Mouse (Mus musculus): ENCODE measurements at regions not wholly inside any gene's neighbourhood (a gene's known extent, or its start where the extent isn't known, plus 50 kb on each side); places are given as distances from the start of the nearest gene placed in this dataset.
"Not testable (repeated sequence)": the region's sequence is repeated elsewhere in the genome, so short reads cannot be mapped to it uniquely, and the experiment has no call there.

DNA sequence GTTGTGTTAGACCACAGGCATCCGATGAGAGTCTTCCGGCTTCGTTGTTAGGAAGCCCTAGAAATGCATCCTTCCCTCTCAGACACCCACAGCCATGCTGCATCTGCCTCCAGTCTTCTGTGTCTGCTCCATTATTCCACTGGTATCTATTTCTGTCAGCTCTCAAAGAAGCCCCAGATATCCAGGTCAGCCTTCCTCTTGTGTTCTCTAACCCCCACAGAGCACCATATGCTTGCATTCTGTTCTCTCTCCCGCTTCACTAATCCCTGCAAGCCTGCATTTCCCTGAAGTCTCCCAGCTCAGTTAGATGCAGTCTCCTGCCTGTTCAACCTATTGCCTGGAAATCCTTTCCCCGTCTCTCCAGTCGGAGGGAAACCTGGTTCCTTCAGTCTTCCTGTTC lies 53.6 kb upstream of the Wdfy3 start:
- no peak for DNase-seq (ENCODE audit: low read depth, low spot score)

DNA sequence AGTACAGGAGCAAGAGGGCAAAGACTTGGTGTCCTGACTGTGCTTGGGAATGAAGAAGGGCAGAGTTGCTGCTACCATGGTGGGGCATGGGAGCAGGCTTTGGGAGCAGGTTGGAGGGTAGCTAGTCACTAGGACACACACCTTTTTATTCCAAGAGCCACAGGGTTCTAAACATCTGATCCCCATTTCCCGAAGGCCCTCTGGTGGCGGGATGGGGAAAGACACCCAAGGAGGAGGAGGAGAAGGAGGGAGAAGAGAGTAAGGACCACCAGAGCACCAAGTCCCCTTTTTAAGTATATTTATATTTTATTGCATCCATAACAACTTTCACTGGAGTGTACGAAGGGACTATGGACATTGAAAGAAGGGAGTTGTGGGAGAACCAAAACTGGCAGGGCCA lies 57.0 kb upstream of the Wdfy3 start:
- peak; percentile 41 for DNase-seq (ENCODE audit: low read depth, low spot score)

DNA sequence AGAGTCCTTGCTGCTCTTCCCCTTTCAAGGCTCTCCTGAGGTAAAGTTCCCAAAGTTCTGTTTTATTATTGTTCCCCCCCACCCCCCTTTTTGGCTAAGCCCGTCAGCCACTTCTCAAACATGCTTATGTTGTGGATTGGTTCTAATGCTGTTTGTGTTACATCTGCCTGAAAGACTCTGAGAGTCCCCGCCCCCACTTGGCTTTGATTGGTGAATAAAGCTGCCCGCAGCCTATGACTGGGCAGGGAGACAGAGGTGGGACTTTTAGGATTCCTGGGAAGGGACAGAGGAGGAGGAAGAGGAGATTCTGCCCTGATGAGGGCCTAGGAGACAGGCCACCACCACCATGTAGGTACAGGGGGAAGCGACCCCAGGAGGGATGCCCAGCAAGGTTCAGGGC lies 78.3 kb upstream of the Wdfy3 start:
- DNase-seq (ENCODE audit: low read depth, low spot score) = peak; percentile 52

DNA sequence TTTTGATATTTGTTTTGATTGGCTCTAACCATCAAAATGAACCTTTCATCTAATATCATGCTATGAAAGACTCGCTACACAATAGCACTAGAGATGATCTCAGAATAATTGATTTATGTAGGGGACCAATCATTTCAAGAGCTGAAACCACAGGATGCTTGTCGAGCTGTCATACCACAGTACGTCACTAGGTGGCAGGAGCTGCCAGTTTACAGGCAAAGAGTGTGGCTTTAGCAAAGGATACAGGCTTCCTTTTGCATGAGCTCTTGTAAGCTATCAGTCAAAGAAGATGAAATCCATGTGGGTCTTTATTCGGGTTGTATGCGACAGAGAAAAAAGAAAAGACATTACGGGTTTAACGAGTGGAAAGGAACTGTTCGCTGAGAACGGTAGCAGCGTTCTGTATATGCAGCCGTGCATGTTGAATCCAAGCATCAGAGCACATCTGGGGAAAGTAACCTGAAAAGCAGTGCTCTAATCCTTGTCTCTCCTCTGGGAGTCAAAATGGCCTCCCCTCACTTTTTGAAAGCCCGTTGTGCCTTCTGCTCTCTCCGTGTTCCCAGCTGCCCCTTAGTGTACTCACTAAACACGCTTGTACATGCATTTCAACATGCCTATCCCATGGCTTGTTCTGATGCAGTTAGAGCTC lies 79.9 kb upstream of the Wdfy3 start:
- peak; percentile 88 for DNase-seq (ENCODE audit: low read depth, low spot score)

DNA sequence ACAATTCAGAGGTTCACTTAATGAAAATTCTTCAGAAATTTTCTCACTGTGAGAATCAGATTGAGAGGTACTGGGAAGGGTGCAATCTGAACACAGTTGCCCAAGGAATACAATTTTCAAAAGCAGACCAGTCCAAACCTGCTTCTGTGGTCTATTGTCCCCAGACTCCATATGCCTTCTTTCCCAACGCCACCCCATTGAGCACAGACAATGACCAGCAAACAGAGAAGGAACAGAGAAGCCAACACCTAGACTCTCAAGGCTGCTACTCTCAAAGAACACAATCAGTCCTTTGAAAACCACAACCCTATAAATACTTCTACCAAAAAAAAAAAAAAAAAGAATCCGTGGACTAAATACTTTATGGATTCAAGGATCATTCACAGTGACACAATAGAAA lies 89.9 kb upstream of the Wdfy3 start:
- DNase-seq (ENCODE audit: low read depth, low spot score) = no peak

DNA sequence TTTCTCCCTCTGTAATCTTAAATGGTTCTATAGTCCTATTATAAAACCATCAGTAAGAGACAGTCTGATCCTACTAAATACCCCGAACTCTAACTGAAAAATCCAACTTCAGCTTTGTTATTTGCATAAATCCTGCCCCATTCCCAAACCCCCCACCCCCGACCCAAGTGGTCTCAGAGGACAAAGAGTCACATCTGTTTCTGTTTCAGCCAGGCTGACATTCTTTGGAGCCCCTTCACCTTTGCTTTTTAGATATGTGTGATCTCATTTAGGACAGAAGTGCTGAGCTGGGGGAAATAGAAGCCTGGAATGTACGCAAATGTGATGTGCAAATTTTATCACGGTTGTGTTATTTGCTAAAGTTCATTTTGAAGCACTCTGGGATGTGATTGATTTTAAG lies 98.3 kb upstream of the Wdfy3 start:
- DNase-seq (ENCODE audit: low read depth, low spot score) = no peak

DNA sequence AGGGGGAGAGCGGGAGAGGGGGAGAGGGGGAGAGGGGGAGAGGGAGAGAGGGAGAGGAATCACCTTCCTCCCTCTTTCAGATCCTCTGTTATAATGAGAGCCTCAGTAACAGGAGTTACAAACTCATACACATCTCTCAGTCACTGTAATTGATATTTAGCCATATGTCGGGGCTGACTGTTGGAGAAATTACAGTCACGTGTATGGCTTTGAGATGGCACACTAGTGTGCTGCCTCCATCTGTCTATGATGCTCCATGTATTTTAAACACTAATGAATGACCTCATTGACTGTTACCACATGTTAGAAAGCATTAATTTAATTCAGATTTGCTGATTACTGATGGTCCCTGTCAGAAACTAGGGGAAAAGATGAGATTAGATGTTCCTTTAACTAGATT lies 102.1 kb upstream of the Wdfy3 start:
- no peak for DNase-seq (ENCODE audit: low read depth, low spot score)

DNA sequence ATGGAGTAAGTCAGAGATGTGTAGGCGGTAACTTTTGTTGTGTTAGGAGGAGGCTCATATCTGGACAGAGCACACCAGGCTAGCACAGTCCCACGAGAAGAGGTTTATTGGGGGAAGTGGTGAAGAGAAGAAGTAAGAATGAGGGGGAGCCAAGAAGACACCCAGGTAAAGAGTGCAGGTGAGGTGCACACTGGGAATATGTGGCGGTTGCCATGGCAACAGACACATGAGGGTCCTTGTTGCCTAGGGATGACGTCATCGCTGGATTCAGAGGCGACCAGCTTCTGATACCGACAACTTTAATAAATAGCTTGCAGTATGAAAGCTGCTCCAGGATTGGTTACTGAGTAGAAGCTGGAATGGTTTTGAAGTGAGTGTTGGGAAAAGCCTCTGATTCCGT lies 110.5 kb upstream of the Wdfy3 start:
- DNase-seq (ENCODE audit: low read depth, low spot score) = no peak

DNA sequence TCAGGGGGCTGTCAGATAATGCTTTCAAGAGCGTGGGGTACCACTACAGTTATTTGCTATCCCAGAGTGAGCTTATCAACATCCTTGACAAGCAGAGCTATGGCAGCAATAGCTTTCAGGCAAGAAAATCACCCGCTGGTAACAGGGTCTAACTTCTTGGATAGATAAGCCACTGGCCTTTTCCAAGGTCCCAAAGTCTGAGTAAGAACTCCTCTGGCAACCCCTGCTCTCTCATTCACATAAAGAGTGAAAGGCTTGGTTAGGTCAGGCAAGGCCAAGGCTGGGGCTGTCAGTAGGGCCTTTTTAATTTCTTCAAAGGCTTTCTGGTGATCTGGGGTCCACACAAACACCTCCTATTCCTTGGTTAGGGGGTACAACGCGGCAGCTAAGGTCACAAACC lies 119.2 kb upstream of the Wdfy3 start:
- DNase-seq (ENCODE audit: low read depth, low spot score) = not testable (repeated sequence)

DNA sequence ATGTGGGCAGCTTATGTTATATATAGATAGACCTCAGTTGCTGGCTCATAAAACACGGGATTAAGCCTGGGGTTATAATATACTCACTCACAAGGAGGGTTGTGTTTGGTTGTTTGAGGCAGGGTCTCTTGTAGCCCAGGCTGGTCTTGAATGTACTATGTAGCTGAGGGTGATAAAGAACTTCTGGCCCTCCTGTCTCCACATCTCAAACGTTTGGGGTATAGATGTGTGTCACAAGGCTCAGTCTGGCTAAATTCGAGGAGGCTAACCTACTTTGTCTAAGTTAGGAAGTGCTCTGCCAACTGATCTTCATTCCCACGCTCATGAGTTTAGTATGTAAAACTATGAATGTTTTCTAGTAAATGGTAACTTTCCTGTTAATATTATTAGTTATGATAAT lies 136.7 kb upstream of the Wdfy3 start:
- no peak for DNase-seq (ENCODE audit: low read depth, low spot score)

DNA sequence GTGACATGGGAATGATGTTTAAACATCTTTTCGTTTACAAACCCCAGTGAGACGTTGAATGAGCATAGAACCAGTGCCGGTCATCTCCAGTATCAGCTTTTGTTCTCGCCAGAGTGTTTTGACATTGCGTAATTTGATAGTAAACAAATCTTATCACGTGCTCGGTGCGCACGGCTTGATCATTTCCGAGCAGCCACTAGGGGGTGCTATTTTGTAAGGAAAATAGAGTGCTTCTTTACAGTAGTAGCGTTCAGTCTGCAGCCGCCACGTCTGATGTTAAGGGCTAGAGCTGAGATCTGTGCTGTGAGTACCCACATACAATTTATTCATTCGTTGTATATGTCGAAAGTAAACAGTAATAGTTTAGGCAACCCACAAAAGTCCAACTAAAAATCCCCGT lies 137.2 kb upstream of the Wdfy3 start:
- peak; percentile 81 for DNase-seq (ENCODE audit: low read depth, low spot score)

DNA sequence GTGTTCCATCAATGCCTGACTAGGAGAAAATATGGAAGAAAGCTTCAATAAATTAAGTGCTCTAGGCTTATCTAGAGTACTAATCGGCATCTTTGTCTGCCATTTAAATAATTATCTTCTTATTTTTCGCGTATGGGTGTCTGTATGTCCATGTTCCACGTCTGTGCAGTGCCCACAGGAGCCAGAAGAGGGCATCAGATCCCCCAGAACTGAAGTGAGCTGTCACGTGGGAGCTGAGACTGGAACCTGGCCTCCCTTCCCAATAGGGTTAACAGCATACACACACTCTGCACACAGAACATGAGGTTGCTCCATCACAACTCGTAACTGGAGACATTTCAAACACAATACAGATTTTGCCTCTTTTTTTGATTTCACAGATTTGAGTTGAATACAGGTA lies 143.4 kb upstream of the Wdfy3 start:
- peak; percentile 66 for DNase-seq (ENCODE audit: low read depth, low spot score)

DNA sequence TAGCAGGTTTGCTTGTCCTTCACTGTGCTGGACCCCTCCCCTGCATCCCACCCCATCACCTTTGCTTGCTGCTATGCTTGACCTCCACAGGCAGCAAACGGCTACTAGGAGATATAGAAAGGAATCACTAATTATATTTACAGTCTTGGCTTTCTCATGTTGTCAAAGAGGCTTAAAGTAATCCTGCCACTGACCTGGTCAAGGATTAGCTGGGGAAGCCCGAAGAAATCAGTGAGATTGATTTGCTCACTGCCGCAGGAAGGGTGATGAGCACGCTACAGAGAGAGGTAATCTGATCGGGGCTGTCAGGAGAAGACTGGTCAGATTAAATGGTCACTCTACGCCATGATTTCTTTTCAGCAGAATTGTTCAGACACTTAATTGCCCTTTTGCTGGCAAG lies 157.4 kb upstream of the Wdfy3 start:
- DNase-seq (ENCODE audit: low read depth, low spot score) = no peak

DNA sequence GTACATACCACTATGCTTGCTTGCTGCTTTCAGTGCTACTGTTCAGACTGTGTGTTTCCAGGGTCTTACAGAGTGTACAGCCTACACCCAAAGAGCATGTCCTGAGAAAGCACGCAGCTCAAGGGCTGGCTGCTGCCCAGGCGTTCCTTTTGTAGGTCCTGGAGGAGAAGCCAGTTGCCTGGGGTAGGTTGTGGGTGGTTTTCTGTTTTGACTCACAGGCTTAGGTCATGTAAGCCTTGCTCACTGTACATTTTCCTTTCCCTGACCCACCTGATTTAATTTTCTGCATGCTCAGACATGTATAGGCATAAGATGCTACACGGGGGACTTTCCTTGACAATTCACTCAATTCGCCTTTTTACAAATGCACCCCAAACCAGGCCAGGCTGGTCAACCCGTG lies 172.9 kb upstream of the Wdfy3 start:
- peak; percentile 20 for DNase-seq (ENCODE audit: low read depth, low spot score)

DNA sequence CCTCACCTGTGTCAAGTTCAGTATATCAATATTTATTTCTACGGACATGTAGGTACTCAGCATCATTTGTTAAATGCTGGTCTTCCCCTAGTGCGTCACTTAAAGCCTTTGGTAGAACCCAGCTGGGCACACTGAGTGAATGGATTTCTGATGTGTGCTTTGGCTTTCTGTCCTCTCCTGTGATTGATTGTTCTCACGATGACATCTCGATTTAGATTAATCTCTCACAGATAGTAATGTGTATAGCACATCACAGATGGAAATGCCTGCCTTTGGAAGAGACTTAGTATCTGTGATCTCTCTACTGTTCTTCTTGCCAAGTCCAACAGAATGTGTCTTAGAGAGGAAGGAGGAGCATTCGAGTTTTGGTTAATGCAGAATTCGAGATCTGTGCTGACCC lies 175.0 kb upstream of the Wdfy3 start:
- no peak for DNase-seq (ENCODE audit: low read depth, low spot score)

DNA sequence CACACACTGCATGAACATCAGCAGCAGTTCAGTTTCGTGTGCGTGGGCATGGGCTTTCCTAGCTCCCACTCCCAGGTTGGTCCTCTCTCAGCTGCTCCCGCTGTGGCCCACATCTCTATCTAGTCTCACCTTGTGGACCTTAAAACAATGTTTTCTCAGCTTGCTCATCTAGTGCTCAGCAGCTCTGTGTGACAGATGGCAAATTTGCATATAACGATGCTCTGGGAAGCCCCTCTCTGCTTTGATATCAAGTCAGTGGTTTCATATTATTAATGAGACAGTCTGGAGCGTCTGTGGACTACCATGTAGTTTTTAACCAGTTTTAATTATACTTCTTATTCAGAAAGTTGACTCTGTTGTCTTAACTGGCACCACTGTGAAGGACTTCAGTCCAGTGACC lies 179.0 kb upstream of the Wdfy3 start:
- no peak for DNase-seq (ENCODE audit: low read depth, low spot score)

DNA sequence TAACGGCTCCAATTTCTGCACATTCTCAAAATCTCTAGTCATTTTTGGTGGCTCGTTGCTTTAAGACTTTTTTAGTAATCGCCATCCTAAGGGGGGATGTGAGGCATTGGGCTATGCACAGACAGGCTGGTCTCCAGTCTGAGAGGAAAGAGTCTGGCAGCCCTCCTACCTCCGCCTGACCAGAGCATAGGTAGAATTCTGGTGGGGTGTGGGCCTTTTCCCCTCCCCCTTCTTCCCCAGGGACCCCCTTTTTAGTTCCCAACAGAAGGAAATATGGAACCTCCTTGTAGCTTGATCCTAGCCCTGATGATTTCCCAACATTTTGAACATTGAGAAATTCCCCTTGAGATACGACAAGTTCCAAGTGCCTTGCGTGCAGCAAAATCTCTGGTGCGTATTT lies 181.4 kb upstream of the Wdfy3 start:
- no peak for DNase-seq (ENCODE audit: low read depth, low spot score)

DNA sequence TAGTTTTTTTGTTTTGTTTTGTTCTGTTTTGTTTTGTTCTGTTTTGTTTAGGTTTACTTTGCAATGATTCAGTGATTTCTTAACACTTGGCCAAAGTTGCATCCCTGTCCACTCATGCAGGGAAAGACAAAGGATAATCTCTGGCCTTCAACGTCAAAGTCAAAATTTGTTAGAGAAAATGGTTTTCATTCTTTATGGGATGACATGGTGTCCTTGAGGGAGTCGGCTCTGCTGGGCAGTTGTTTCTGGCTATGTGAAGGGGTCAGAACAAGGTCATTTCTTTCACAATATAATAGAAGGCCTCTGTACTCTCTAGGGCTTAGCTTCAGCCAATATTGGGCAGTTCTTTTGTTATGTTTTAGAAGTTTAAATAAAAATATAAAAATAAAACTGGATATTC lies 184.1 kb upstream of the Wdfy3 start:
- DNase-seq (ENCODE audit: low read depth, low spot score) = no peak

DNA sequence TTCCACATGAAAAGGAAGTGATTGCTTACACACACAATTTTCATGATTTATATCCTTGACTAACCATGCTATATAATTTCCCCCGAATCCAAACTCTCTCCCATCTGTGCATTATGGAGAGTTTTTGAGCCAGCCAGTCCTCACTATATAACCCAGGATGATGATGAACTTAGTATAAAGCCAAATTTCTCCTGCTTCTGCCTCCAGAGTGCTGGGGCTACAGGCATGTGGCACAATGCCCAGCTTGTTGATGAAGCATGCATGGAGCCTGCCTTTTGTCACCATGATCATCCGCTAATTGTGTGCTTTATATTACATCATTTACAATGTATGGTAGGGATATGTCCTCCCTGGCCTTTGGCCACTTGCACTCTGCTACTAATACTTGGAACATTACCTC lies 187.4 kb upstream of the Wdfy3 start:
- no peak for DNase-seq (ENCODE audit: low read depth, low spot score)

DNA sequence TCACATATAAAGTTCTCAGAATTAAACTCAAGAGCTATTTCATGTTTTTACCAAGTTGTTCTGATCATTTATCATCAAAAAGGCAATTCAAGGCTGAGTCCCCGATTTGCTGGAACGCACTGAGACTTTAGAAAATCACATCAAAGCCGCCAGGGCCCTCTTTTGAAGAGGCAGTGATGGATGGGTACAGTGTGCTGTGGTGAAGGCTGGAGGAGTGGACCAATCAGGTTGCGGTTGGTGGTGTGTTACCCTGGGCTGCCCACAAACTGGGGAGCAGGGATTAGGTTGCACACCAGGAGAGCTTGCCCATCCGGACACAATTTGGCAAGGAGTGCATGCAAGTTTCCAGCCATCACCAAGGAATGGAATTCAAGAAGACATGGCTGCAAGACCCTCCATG lies 191.9 kb upstream of the Wdfy3 start:
- no peak for DNase-seq (ENCODE audit: low read depth, low spot score)

DNA sequence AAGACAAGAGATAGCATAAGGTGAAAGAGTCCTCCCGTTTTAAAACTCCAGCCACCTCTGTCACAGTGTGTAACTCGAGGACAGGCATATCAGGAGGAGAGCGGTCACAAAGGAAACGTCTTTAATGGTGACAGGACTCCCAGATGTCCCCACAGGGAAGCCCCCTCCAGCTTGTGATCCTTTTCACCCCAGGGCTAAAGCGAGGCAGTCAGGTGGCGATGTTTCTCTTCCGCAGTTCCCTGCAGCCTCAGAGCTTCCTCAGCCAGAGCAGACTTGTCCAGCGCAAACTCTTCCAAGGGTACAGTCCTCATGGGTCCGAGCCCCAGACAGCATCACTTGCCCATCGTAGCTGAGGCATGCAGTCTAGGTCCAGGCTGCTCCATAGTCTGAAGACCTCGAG lies 196.7 kb upstream of the Wdfy3 start:
- no peak for DNase-seq (ENCODE audit: low read depth, low spot score)

DNA sequence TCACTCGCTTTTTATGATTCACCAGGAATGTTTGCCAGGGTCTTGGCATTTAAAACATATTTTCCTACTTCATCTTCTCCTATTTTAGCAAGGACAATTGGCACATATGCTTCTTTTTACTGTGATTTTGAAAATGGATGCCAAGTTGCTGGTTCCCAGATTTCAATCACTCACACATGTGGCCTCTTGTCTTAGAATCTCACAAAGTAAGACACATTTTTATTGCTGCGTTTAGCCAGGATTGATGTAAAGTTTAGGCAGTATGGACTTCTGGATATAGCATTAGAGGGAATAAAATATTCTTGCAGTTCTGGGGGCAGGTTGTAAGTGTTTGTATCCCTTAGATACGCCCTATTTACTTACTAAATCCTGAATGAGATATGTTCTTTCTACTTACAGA lies 197.4 kb upstream of the Wdfy3 start:
- DNase-seq (ENCODE audit: low read depth, low spot score) = peak; percentile 42

DNA sequence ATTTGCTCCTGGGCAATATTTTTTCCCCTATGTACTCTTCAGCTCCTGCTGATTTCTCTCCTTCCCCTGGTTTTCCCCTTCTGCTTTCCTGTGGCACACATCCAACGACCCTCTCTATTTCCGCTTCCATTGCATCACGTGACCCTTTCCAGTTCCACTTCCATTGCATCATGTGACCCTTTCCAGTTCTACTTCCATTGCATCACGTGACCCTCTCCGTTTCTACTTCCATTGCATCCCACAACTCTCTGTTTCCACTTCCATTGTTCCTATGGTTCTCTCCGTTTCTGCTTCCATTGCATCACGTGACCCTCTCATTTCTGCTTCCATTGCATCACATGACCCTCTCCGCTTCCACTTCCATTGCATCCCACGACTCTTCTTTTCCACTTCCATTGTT lies 199.5 kb upstream of the Wdfy3 start:
- no peak for DNase-seq (ENCODE audit: low read depth, low spot score)

DNA sequence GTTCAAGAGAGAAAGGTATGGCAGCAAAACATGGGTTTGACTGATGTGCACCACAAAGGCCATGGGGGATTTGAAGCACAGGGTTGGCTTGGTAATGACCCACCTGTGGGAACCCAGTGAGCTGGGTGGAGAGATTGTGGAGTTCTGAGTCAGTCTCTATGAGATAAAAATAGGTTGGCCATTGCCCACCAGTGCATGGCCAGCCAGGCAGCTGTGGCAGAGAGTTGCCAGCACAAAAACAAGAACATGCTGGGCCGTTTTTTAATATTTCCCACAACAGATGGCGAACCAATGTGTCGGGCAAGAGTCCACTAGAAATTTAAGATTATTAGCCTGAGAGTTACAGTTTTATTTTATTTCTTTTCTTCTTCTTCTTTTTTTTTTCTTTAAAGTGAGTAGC lies 205.6 kb upstream of the Arhgap24 start:
- no peak for DNase-seq (ENCODE audit: low read depth, low spot score)
